Mouse (Mus musculus): ENCODE results near the gene Bzw2. TPM values are rescaled to one million over a fixed set of nuclear protein-coding genes. Genes with fewer than 3 reads are reported as not detected.

Bzw2 gene
- 98.0 and 117 TPM in 2 replicates for total RNA-seq (2017)

GRCm38 (mm10) chr12:36157638-36158308 lies at the start of gene Bzw2:
Bzw2 (minus strand) TSS chr12:36158080.
- ATAC-seq (replicated peaks in 1 of 2; ENCODE audit: insufficient read depth in 1 of 2, low FRiP score in 2 of 2, low TSS enrichment in 1 of 2, low read depth in 1 of 2, poor library complexity in 2 of 2, severe bottlenecking in 2 of 2) = peak; percentile 55 to 61

DNA sequence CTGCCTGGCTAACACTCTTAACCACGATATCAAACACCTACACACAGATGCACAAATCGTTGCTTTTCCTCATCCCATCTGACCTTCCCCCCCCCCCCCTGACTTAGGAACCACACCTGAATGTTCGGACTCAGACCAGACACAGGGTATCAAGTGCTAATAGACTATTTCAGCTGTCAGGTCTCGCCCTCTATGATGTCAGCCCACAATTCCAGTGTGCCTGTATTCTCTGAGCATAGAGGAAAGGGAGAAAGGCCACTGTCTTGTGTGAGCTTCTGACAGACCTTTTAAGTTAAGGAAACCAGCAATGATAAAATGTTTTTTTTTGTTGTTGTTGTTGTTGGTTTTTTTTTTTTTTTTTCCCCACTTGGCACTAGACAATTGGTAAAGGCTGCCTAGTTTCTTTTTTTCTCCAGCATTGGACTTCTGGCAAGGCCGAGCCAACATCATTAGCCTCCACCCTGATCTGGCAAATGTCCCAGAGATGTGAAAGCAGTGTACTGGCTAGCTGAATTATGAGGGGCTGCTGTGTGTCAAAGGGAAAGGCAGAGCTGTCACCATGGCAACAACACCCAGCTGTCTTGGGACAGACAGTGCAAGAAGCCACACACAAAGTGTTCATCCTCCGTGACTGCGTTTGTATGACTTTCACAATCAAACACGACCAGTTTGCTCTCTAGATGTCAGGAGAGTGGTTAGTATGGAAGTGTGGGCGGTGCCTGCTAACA lies 49.4 kb upstream of the Bzw2 start:
- ATAC-seq (replicated peaks in 1 of 2; ENCODE audit: insufficient read depth in 1 of 2, low FRiP score in 2 of 2, low TSS enrichment in 1 of 2, low read depth in 1 of 2, poor library complexity in 2 of 2, severe bottlenecking in 2 of 2) = peak; percentile 57 to 69

- ATAC-seq (replicated peaks in 1 of 2; ENCODE audit: insufficient read depth in 1 of 2, low FRiP score in 2 of 2, low TSS enrichment in 1 of 2, low read depth in 1 of 2, poor library complexity in 2 of 2, severe bottlenecking in 2 of 2) = peak; percentile 89 to 92
Measured at GRCm38 (mm10) chr12:36205579-36206119, 47.8 kb upstream of the Bzw2 start.

DNA sequence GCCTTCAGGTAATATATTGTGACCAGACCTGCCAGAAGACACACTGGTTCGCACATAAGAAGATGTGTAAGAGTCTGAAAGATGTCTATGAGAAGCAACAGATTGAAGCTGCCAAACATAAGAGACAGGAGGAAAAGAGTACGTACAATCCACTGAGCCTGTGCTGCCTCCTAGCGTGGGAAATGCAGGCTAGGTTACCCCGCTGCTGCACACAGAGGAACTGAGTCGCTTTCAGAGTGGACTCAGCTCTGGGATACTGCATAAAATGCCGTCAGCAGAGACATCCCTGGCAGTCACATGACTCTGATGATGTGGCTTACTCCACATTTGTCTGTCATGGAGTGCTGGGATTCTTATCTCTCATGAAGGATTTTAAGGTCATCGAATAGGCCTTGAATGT lies 37.1 kb upstream of the Bzw2 start:
- no peak for ATAC-seq (replicated peaks in 1 of 2; ENCODE audit: insufficient read depth in 1 of 2, low FRiP score in 2 of 2, low TSS enrichment in 1 of 2, low read depth in 1 of 2, poor library complexity in 2 of 2, severe bottlenecking in 2 of 2)

GRCm38 (mm10) chr12:36190343-36190742 lies 32.5 kb upstream of the Bzw2 start:
- peak; percentile 94 to 97 for ATAC-seq (replicated peaks in 1 of 2; ENCODE audit: insufficient read depth in 1 of 2, low FRiP score in 2 of 2, low TSS enrichment in 1 of 2, low read depth in 1 of 2, poor library complexity in 2 of 2, severe bottlenecking in 2 of 2)

DNA sequence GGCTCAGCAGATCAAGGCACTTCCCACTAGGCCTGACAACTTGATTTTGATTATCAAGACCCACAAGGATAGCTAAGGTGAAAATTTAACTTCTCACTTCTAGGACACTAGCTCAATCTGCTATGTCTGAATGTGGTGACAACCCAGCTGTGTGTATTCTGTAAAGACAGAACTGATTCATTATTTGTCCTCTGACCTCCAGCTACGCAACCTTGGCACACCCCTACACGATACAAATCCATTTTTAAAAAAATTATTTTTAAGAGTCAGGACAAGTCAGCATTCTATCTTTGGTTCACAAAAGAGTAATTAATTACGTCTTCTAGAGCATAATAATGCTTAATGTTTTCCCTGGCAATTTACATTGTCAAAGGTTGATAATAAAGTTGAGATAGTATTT lies 31.7 kb upstream of the Bzw2 start:
- ATAC-seq (replicated peaks in 1 of 2; ENCODE audit: insufficient read depth in 1 of 2, low FRiP score in 2 of 2, low TSS enrichment in 1 of 2, low read depth in 1 of 2, poor library complexity in 2 of 2, severe bottlenecking in 2 of 2) = no peak

GRCm38 (mm10) chr12:36187081-36187480 lies 29.2 kb upstream of the Bzw2 start:
- no peak for ATAC-seq (replicated peaks in 1 of 2; ENCODE audit: insufficient read depth in 1 of 2, low FRiP score in 2 of 2, low TSS enrichment in 1 of 2, low read depth in 1 of 2, poor library complexity in 2 of 2, severe bottlenecking in 2 of 2)

- no peak for ATAC-seq (replicated peaks in 1 of 2; ENCODE audit: insufficient read depth in 1 of 2, low FRiP score in 2 of 2, low TSS enrichment in 1 of 2, low read depth in 1 of 2, poor library complexity in 2 of 2, severe bottlenecking in 2 of 2)
Measured at GRCm38 (mm10) chr12:36182570-36182969, 24.7 kb upstream of the Bzw2 start.

GRCm38 (mm10) chr12:36177227-36177626 lies 19.3 kb upstream of the Bzw2 start:
- ATAC-seq (replicated peaks in 1 of 2; ENCODE audit: insufficient read depth in 1 of 2, low FRiP score in 2 of 2, low TSS enrichment in 1 of 2, low read depth in 1 of 2, poor library complexity in 2 of 2, severe bottlenecking in 2 of 2) = no peak

- no peak for ATAC-seq (replicated peaks in 1 of 2; ENCODE audit: insufficient read depth in 1 of 2, low FRiP score in 2 of 2, low TSS enrichment in 1 of 2, low read depth in 1 of 2, poor library complexity in 2 of 2, severe bottlenecking in 2 of 2)
Measured at GRCm38 (mm10) chr12:36165299-36165698, 7.4 kb upstream of the Bzw2 start.

GRCm38 (mm10) chr12:36164126-36164791 lies 6.4 kb upstream of the Bzw2 start:
- no peak for ATAC-seq (replicated peaks in 1 of 2; ENCODE audit: insufficient read depth in 1 of 2, low FRiP score in 2 of 2, low TSS enrichment in 1 of 2, low read depth in 1 of 2, poor library complexity in 2 of 2, severe bottlenecking in 2 of 2)

- peak; percentile 12 to 15; a peak in 3 of 4 replicates for ATAC-seq (replicated peaks in 1 of 2; ENCODE audit: insufficient read depth in 1 of 2, low FRiP score in 2 of 2, low TSS enrichment in 1 of 2, low read depth in 1 of 2, poor library complexity in 2 of 2, severe bottlenecking in 2 of 2)
Measured at GRCm38 (mm10) chr12:36157304-36157637, 609 bp downstream of the Bzw2 start.

DNA sequence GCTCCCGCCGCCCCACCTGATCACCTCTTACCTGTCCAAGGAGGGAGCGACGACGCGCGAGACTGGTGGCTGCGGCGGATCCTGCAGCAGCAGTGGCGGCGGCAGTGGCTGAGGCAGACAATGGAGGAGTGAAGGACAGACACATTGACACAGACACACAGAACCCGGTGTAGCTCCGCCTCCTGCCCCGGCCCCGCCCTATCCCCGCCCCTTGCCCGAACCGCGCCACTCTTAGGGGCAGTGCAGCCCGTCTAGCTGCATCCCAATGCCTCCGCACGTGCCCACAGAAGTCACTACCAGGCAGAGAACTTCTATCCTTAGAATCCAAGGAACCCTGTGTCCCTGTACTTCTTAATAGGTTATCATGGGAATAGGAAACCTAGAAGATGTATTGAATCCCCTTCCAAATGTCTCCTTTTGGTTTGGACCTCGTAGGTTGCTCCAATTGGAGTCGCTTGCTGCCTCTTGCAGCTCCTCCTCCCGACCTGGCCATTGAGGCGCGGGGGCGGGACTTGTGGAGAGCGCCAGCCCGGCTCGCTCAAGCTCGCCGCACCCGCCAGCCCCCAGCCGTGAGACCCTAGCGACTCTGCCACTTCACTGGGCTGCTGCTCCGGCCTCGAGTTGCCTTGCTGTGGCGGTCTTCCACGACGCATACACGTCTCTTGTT lies 1.1 kb downstream of the Bzw2 start, which contains the start of gene Ankmy2:
TSS of gene Ankmy2 (plus strand) at position 478 of the 667 bp plus-strand sequence.
- peak; percentile 77 to 82 for ATAC-seq (replicated peaks in 1 of 2; ENCODE audit: insufficient read depth in 1 of 2, low FRiP score in 2 of 2, low TSS enrichment in 1 of 2, low read depth in 1 of 2, poor library complexity in 2 of 2, severe bottlenecking in 2 of 2)

GRCm38 (mm10) chr12:36156101-36156636 lies 1.7 kb downstream of the Bzw2 start:
- peak; percentile 9 to 29; a peak in 3 of 4 replicates for ATAC-seq (replicated peaks in 1 of 2; ENCODE audit: insufficient read depth in 1 of 2, low FRiP score in 2 of 2, low TSS enrichment in 1 of 2, low read depth in 1 of 2, poor library complexity in 2 of 2, severe bottlenecking in 2 of 2)

DNA sequence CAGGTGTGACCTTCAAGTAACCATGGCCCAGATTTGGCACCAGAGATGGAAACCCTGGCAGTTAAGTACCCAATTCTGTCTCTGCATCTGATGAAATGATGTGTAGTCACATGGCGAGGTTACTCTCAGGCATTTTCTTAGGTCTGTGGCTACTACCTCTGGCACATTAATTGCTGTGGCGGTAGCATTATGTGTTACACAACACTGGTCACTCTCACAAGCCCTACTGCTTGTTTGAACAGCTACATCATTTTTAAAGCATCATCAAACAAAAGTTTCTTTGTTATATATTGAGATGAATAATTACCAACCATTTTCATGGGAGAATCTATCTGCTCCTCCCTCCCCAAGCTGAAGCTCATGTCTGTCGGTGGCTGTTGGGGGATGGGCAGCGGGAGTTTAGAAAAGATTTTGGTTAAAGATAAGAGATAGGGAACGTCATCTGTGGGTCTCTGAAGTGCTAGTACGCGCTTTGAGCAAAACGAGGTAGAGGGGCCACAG lies 2.7 kb downstream of the Bzw2 start:
- no peak for ATAC-seq (replicated peaks in 1 of 2; ENCODE audit: insufficient read depth in 1 of 2, low FRiP score in 2 of 2, low TSS enrichment in 1 of 2, low read depth in 1 of 2, poor library complexity in 2 of 2, severe bottlenecking in 2 of 2)

DNA sequence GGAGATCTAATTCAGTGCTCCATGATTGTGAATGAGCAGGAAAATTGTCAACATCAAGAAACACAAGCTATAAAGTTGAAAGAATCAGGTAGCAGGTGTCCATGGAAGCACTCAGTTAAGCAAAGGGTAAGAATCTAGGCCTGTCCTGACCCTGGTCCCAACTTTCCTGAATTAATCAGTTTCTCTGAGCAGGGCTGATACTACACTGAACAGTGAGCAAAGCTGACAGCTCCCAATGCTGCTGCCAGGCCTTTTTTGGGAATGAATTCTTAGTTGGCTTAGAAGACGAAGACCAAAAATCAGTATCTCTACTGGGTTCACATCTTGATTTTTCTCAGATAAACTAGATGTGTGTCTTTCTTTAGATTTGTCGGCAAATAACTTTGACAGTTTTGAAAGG lies 7.1 kb downstream of the Bzw2 start:
- no peak for ATAC-seq (replicated peaks in 1 of 2; ENCODE audit: insufficient read depth in 1 of 2, low FRiP score in 2 of 2, low TSS enrichment in 1 of 2, low read depth in 1 of 2, poor library complexity in 2 of 2, severe bottlenecking in 2 of 2)

- no peak for ATAC-seq (replicated peaks in 1 of 2; ENCODE audit: insufficient read depth in 1 of 2, low FRiP score in 2 of 2, low TSS enrichment in 1 of 2, low read depth in 1 of 2, poor library complexity in 2 of 2, severe bottlenecking in 2 of 2)
Measured at GRCm38 (mm10) chr12:36150265-36150664, 7.6 kb downstream of the Bzw2 start.

Data from hematopoietic stem cell, adult 5-6 weeks (primary cell).